Mouse (Mus musculus): Measurements from ENCODE around the gene Ano8.
"Not testable (repeated sequence)": the region's sequence is repeated elsewhere in the genome, so short reads cannot be mapped to it uniquely, and the experiment has no call there.

The Ano8 gene

DNA sequence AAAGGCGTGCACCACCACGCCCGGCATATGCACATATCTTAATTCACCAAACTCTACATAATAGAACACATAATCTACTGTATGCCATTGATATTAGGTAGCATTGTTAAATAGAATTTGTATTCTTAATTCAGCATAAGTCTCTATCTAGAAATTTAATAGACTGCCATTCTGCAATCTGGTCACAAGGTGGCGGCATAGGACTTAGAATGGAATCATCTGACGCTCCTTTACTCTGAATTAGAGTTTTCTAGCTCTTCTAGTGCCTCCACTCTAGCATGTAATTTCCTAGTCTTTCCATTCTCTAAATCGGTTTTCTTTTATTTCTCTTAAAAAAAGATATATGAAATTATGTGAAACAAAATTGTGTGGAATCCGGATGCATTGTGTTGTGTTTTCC lies 44.4 kb downstream of the Ano8 start:
- peak; percentile 76 for DNase-seq (ENCODE audit: low spot score)

DNA sequence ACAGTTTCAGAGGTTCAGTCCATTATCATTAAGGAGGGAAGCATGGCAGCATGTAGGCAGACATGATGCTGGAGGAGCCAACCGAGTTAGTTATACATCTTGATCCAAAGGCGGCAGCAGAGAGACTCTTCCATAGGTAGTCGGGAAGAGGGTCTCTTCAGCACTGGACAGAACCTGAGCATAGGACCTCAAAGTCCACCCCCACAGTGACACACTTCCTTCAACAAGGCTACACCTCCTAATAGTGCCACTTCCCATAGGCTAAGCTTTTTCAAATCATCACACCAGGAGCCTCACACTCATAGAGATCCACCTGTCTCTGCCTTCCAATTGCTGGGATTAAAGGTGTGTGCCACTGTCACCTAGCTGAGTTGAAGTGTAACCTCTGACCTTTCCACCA lies 48.7 kb downstream of the Ano8 start:
- no peak for DNase-seq (ENCODE audit: low spot score)

DNA sequence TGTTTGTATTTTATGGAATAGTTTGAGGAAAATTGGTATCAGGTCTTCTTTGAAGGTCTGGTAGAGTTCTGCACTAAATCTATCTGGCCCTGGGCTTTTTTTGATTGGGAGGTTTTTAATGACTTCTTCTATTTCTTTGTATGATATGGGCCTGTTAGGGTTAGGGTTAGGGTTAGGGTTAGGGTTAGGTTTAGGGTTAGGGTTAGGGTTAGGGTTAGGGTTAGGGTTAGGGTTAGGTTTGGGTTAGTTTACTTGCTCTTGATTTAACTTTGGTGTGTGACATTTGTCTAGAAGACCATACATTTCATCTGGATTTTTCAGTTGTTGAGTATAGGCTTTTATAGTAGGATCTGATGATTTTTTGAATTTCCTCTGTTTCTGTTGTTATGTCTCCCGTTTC lies 52.8 kb downstream of the Ano8 start:
- not testable (repeated sequence) for DNase-seq (ENCODE audit: low spot score)

Measured in embryo, embryonic 10 days (tissue).